Mouse (Mus musculus): ENCODE results near the gene Ubp1.

Ubp1 gene

DNA sequence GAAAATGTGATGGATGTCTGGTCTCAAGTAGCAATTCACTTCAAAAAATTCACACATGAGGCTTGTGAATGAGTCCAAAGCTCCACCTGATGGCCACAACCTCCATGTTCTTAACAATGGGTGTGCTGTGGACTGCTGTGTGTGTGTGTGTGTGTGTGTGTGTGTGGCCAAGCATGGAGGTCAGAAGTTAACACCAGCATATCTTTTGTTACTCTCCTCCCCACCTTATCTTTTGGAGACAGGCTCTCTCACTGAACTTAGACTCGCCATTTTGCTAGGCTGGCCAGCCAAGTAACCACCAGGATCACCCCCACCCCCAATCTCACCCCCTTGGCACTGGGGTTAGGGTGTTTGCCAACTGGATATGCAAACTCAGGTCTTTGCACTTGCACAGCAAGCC, 83.3 kb downstream of the Ubp1 start:
- in situ Hi-C loops (cut with MboI), result no loop called here

DNA sequence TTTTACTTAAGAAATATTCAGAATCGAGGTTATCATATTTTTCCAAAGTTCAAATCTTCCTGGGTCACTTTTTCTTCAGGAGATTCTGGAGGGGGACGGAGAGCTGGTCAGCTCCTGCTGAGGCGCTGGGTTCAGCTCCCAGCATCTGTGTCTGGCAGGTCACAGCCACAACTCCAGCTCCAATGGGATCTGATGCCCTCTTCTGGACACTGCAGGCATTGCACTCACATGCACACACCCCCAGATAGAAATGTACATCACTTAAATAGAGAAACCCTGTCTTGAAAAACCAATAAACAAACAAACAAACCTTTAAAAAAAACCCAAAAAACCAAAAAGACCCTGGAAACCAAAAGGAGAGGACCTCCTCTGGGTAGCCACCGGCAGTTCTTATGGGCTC, 85.0 kb downstream of the Ubp1 start:
- in situ Hi-C loops (cut with MboI), result no loop called here

DNA sequence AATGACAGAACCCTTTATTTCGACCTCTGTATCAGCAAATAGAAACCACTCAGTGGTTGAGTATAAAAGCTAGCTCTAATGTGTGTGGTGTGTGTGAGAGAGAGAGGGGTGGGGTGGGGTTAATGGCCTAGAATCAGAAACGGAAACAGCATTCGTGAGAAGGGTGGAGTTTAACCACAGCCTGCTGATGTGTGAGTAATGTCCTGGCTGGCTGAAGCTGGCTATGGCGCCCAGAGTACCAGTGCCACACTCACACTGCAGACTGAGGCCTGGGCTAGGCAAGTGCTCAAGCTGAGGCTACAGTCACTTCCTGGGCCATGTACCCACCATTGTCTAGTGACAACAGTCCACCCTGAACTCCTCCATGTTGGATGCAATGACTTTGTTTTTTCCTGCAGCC, 85.7 kb downstream of the Ubp1 start:
- in situ Hi-C loops (cut with MboI), result no loop called here

- in situ Hi-C loops (cut with MboI), result no loop called here
Observed at GRCm38 (mm10) chr9:114019012-114019762, 88.5 kb downstream of the Ubp1 start.

- in situ Hi-C loops (cut with MboI), result no loop called here
Observed at GRCm38 (mm10) chr9:114022141-114022540, 91.4 kb downstream of the Ubp1 start.

DNA sequence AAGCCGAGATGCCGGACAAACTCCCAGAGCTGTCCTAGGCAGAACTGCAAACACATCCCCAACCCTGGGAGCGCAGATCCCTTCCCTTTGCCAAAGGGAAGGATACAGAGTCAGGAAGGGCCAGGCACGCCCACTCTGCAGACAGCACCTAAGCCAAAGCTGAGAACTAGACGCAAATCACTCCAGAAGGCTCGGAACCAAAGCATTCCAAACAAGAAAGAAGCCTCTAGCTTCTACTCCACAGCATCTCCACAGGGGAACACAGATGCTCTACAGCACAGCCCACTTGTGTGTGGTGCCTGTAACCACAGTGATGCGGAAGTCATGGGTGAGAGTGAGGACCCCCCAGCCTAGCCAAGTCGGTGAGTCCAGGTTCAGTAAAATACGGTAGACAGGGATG, 94.4 kb downstream of the Ubp1 start:
- in situ Hi-C loops (cut with MboI), result no loop called here

GRCm38 (mm10) chr9:114025846-114026245, 95.1 kb downstream of the Ubp1 start:
- in situ Hi-C loops (cut with MboI), result no loop called here

GRCm38 (mm10) chr9:114026261-114026934, 95.7 kb downstream of the Ubp1 start:
- in situ Hi-C loops (cut with MboI), result no loop called here
